Mouse (Mus musculus) spleen, adult 10 weeks (tissue): ENCODE results near the gene Mettl7a1. TPM values are rescaled to one million over a fixed set of nuclear protein-coding genes. Genes with fewer than 3 reads are reported as not detected.

Experiments
- polyA plus RNA-seq: library from polyadenylated mRNA; stranded (reverse); fragments of 350-450 nt; fragmentation: Illumina TruSeq; extraction: RNeasy Lipid Tissue Mini Kit (QIAGEN cat#74804); gene quantifications from one replicate; pipeline ENCODE4 v1.2.3, GENCODE M21; 2015; ENCODE audit warnings: low replicate concordance; ENCODE audit not compliant: insufficient read depth

The Mettl7a1 gene
- 31.1 TPM for polyA plus RNA-seq

GRCm38 (mm10) chr15:100304019-100304991 is at the start of gene Mettl7a1:
Mettl7a1 (plus strand) TSS chr15:100304140.

GRCm38 (mm10) chr15:100280626-100281025 is 23.3 kb upstream of the Mettl7a1 start, which contains the start of gene Tmprss12:
Tmprss12 (plus strand) TSS chr15:100280837.

GRCm38 (mm10) chr15:100334629-100335028 is 30.7 kb downstream of the Mettl7a1 start, which contains the start of gene Mettl7a3:
Mettl7a3 (plus strand) TSS chr15:100334929.

GRCm38 (mm10) chr15:100352711-100353250 is 48.8 kb downstream of the Mettl7a1 start, which contains the start of the genes Methig1 and Mettl7a2:
Methig1 (plus strand) TSS chr15:100353149.
Mettl7a2 (plus strand) TSS chr15:100353200.

GRCm38 (mm10) chr15:100364242-100364641 is 60.3 kb downstream of the Mettl7a1 start, which contains the start of gene Higd1c:
Higd1c (plus strand) TSS chr15:100364542.

Other genes with a start within 250 kb of the Mettl7a1 start
- gene Atf1, start 76.3 kb upstream of the Mettl7a1 start, polyA plus RNA-seq: 54.8 TPM
- not detected for gene Tmprss12, start 23.3 kb upstream of the Mettl7a1 start, polyA plus RNA-seq
- gene Mettl7a3, start 30.8 kb downstream of the Mettl7a1 start, polyA plus RNA-seq: not detected
- gene Methig1, start 49.0 kb downstream of the Mettl7a1 start, polyA plus RNA-seq: not detected
- gene Mettl7a2, start 49.1 kb downstream of the Mettl7a1 start, polyA plus RNA-seq: not detected
- not detected for gene Higd1c, start 60.4 kb downstream of the Mettl7a1 start, polyA plus RNA-seq
- not detected for gene Gm5475, start 118.0 kb downstream of the Mettl7a1 start, polyA plus RNA-seq
- gene Slc11a2, start 120.9 kb downstream of the Mettl7a1 start, polyA plus RNA-seq: 23.8 TPM
- 37.2 TPM for gene Letmd1, start 164.9 kb downstream of the Mettl7a1 start, polyA plus RNA-seq
- gene Csrnp2, start 191.3 kb downstream of the Mettl7a1 start, polyA plus RNA-seq: 1.9 TPM
- 9.6 TPM for gene Tfcp2, start 247.9 kb downstream of the Mettl7a1 start, polyA plus RNA-seq